ENCODE assay signal across 41 mouse cellular contexts in genomic region chr2:163062119-163062508, GRCm38 (mm10). TPM values are rescaled to one million over a fixed set of nuclear protein-coding genes. Genes with fewer than 3 reads are reported as not detected.
"Had no signal": no experiment of that assay in that cellular context is flagged by ENCODE, and none has a peak within 500 bp of the region (broad histone marks: within the 10 kb centered on the region; RNA-seq: fewer than 3 reads in every experiment).

No protein-coding gene starts in this region.

- H3K27me3 ChIP-seq: heart, embryonic 12.5 days; hindbrain, embryonic 12.5 days; intestine, embryonic 15.5 days; limb, embryonic 13.5 days; limb, embryonic 15.5 days had no signal

- H3K9ac ChIP-seq: heart, embryonic 12.5 days; hindbrain, embryonic 12.5 days; hindbrain, embryonic 14.5 days; intestine, embryonic 15.5 days; limb, embryonic 13.5 days; limb, embryonic 15.5 days; liver, embryonic 14.5 days had no signal

- H3K9me3 ChIP-seq: heart, embryonic 10.5 days; heart, embryonic 12.5 days; hindbrain, embryonic 10.5 days; hindbrain, embryonic 12.5 days; intestine, embryonic 15.5 days; limb, embryonic 13.5 days; limb, embryonic 15.5 days had no signal

- H3K4me2 ChIP-seq: heart, embryonic 12.5 days; hindbrain, embryonic 12.5 days; hindbrain, embryonic 14.5 days; intestine, embryonic 15.5 days; limb, embryonic 13.5 days; limb, embryonic 15.5 days had no signal

- DNase-seq: gastrocnemius, adult 2 months; gastrocnemius, postnatal 10 days; gastrocnemius, postnatal 25 days; heart, adult 18-20 months; heart, postnatal 10 days; heart, postnatal 4 days; kidney, adult 11 months; kidney, adult 8-10 months; kidney, postnatal 10 days; kidney, postnatal 25 days; layer of hippocampus, postnatal 36 days; left cerebral cortex, postnatal 4 days; lung, adult 18-20 months had no signal

- H3K4me3 ChIP-seq: gastrocnemius, adult 2 months; heart, embryonic 10.5 days; heart, embryonic 12.5 days; hindbrain, embryonic 10.5 days; hindbrain, embryonic 12.5 days; intestine, embryonic 15.5 days; limb, embryonic 13.5 days; limb, embryonic 15.5 days had no signal

- ATAC-seq: hindbrain, embryonic 16.5 days; inflammation-experienced regulatory T-cells, adult 6 months; intestine, embryonic 15.5 days had no signal

- H3K4me1 ChIP-seq: hindbrain, embryonic 12.5 days; intestine, embryonic 15.5 days; limb, embryonic 13.5 days; limb, embryonic 15.5 days had no signal

- H3K27ac ChIP-seq: gastrocnemius, adult 2 months; heart, embryonic 10.5 days; hindbrain, embryonic 10.5 days; hindbrain, embryonic 12.5 days; hindbrain, embryonic 14.5 days; intestine, embryonic 15.5 days; limb, embryonic 13.5 days; limb, embryonic 15.5 days; liver, embryonic 14.5 days had no signal

RNA-seq across cellular contexts. Expression of gene Mybl2, which starts 7.6 kb away (rescaled TPM):
- total RNA-seq: gastrocnemius, adult 2 months had no signal

RNA-seq across cellular contexts. Expression of gene Gtsf1l, which starts 25.5 kb away (rescaled TPM):
- total RNA-seq: gastrocnemius, adult 2 months; gastrocnemius, postnatal 10 days; gastrocnemius, postnatal 25 days; gastrocnemius, postnatal 4 days; granulocyte monocyte progenitor cell, adult 5-6 weeks; heart, adult 18-20 months; heart, adult 8-10 months; heart, postnatal 10 days; heart, postnatal 25 days; heart, postnatal 4 days; layer of hippocampus, adult 18-20 months; layer of hippocampus, postnatal 10 days; layer of hippocampus, postnatal 36 days; left cerebral cortex, adult 18-20 months; left cerebral cortex, adult 8-10 months; left cerebral cortex, postnatal 10 days; left cerebral cortex, postnatal 25 days; left cerebral cortex, postnatal 4 days; liver, adult 2 months had no signal
- polyA plus RNA-seq: heart, embryonic 10.5 days; heart, embryonic 12.5 days; heart, embryonic 14.5 days; heart, embryonic 16.5 days; hindbrain, embryonic 10.5 days; hindbrain, embryonic 12.5 days; hindbrain, embryonic 16.5 days; inflammation-experienced regulatory T-cells, adult 6 months; intestine, embryonic 15.5 days; kidney, embryonic 14.5 days; kidney, embryonic 16.5 days; large intestine, adult 2 months; limb, embryonic 11.5 days; limb, embryonic 13.5 days; limb, embryonic 15.5 days; liver, adult 2 months; liver, embryonic 14.5 days had no signal
